Comparison of ENCODE assay signal across 8 mouse cellular contexts in the genomic region with DNA sequence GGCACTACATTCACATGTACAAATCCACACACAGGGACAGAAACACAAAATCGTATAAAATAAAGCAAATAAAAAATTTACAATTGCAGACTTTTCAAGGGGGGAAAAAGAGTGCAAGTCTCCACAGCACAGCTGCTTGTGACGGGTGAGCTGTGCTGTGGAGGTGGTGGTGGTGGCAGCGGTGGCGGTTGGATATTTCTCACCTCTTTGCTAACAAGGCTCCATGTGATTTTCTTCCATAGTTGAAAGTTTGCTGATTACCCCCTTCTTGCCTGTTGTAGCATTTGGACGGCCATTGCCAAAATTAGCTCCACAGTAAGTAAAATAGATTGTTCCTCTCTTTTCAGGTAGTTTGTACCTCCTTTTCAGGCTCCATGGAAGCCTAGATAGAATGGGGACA. TPM values are rescaled to one million over a fixed set of nuclear protein-coding genes. Genes with fewer than 3 reads are reported as not detected.
DNase-seq lines count a peak whose midpoint lies in the region; ATAC-seq lines count a peak whose summit lies in the region.

TSS of gene Casc3 (plus strand) at position 301 of the 400 bp plus-strand sequence.

- H3K9me3 ChIP-seq in kidney, embryonic 16.5 days (ENCODE audit: low read length), result no peaks in the 10 kb centered on the region
- H3K9me3 ChIP-seq in intestine, embryonic 15.5 days, result no peaks in the 10 kb centered on the region

- ATAC-seq in kidney, embryonic 16.5 days (ENCODE audit: low FRiP score, low TSS enrichment), result no peak
- ATAC-seq in intestine, embryonic 15.5 days, result no peak
- no peak for ATAC-seq in megakaryocyte-erythroid progenitor cell, adult 5-6 weeks (replicated peaks; ENCODE audit: low FRiP score, low TSS enrichment, poor library complexity, severe bottlenecking)

- H3K9ac ChIP-seq in kidney, embryonic 16.5 days (replicated peaks; ENCODE audit: low read length), result no peak within 1 kb of the TSS
- H3K9ac ChIP-seq in intestine, embryonic 15.5 days, result no peak within 1 kb of the TSS

- no peak within 1 kb of the TSS for H3K4me3 ChIP-seq in kidney, embryonic 16.5 days (ENCODE audit: low read length)
- H3K4me3 ChIP-seq in intestine, embryonic 15.5 days (replicated peaks), result no peak within 1 kb of the TSS

- H3K27ac ChIP-seq in kidney, embryonic 16.5 days (ENCODE audit: low read length), result 0 out of 2 replicates have a peak within 1 kb of the TSS, but pooled peaks have one; percentile 3
- H3K27ac ChIP-seq in intestine, embryonic 15.5 days, result no peak within 1 kb of the TSS

- H3K4me1 ChIP-seq in kidney, embryonic 16.5 days (ENCODE audit: insufficient read depth, low read length), result peaks cover 10% of the 10 kb centered on the region; the same call in 1 of the 2 replicates
- H3K4me1 ChIP-seq in intestine, embryonic 15.5 days (replicated peaks), result 0 out of 2 replicates have a peak, but pooled peaks cover 3% of the 10 kb centered on the region

- 87% methylated on average over 5 of the region's 5 CpGs for WGBS in kidney, embryonic 16.5 days
- 91% methylated on average over 5 of the region's 5 CpGs for WGBS in intestine, embryonic 15.5 days

- H3K4me2 ChIP-seq in kidney, embryonic 16.5 days (replicated peaks; ENCODE audit: low read depth, low read length), result no peak within 1 kb of the TSS
- H3K4me2 ChIP-seq in intestine, embryonic 15.5 days (replicated peaks), result no peak within 1 kb of the TSS

- peaks cover 72% of the 10 kb centered on the region for H3K36me3 ChIP-seq in kidney, embryonic 16.5 days (ENCODE audit: insufficient read depth, low read length)
- peaks cover 42% of the 10 kb centered on the region for H3K36me3 ChIP-seq in intestine, embryonic 15.5 days

- no peak for DNase-seq in kidney, postnatal 4 days
- no peak for DNase-seq in adrenal gland, postnatal 25 days
- DNase-seq in gastrocnemius, postnatal 25 days, result no peak
- DNase-seq in urinary bladder, postnatal 14 days (ENCODE audit: low spot score), result no peak
- no peak for DNase-seq in adipocyte (ENCODE audit: low spot score)

- no peaks in the 10 kb centered on the region for H3K27me3 ChIP-seq in kidney, embryonic 16.5 days (ENCODE audit: insufficient read depth, low read length)
- no peaks in the 10 kb centered on the region for H3K27me3 ChIP-seq in intestine, embryonic 15.5 days (replicated peaks)

RNA-seq across cellular contexts. Expression of gene Casc3, which starts in this region (rescaled TPM):
- polyA plus RNA-seq in kidney, embryonic 16.5 days (2015; fragmentation: Nextera tagmentation; extraction: Ambion mirVana), result 36.2 and 41.0 TPM in 2 replicates
- 37.2 and 41.5 TPM in 2 replicates for total RNA-seq in adrenal gland, postnatal 25 days (2021)
- 10 to 100 TPM; 13.9 to 15.0 TPM for total RNA-seq in gastrocnemius, postnatal 25 days (2021)
- 28.2 and 29.8 TPM in 2 replicates for polyA plus RNA-seq in intestine, embryonic 15.5 days (2015; fragmentation: Nextera tagmentation; extraction: Ambion mirVana)
- 47.6 and 51.8 TPM in 2 replicates for total RNA-seq in megakaryocyte-erythroid progenitor cell, adult 5-6 weeks (2014; fragmentation: Nextera tagmentation)
- total RNA-seq in megakaryocyte-erythroid progenitor cell, adult 5-6 weeks (2017), result 37.4 and 53.5 TPM in 2 replicates
